ENCODE assay signal across 8 mouse cellular contexts in the genomic region with DNA sequence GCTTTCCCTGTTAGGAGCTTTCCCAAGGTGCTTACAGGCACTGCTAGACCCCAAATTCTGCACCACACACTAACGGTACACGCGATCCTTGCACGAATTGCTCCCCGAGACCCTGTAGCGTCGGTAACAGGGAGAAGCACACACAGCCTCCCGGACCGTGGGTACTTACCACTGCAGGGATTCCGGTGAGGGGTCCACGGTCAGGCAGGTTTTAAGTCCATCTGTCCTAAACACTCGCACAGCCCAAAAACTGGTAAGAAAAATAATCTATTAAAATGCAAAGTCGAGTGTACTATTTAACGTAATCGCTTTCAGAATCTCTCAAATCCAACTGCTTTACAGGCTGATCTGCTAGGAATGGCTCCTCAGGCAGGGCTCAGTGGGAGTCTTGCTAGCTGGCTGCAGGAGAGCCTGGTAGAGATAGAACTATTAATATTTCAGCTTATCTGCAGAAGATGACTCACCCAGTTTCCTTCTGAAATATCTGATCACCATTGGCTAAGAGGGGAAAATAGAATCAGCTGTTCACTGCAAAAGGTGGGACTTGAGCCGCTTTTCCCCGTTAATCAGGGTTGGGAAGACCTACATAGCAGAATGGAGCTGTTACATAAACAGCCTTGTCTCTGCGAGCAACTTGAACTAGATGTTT. TPM values are rescaled to one million over a fixed set of nuclear protein-coding genes. Genes with fewer than 3 reads are reported as not detected.
DNase-seq lines count a peak whose midpoint lies in the region; ATAC-seq and TF ChIP-seq lines count a peak whose summit lies in the region.

A gene (minus strand): TSS at position 596 of the 649 bp plus-strand sequence.

- DNase-seq in 3T3-L1 (ENCODE audit: low read depth, low spot score) = peak; percentile 65
- DNase-seq in adrenal gland, adult 18-20 months (ENCODE audit: low spot score in 2 of 2) = peak in 1 of 2 experiments; percentile 43
- DNase-seq in embryonic facial prominence, embryonic 11.5 days (ENCODE audit: low spot score) = peak; percentile 26
- peak; percentile 91 for DNase-seq in heart, adult 11 months
- DNase-seq in kidney, adult 9 months = peak; percentile 66
- DNase-seq in limb, embryonic 14.5 days (ENCODE audit: low spot score) = no peak
- DNase-seq in thymus, postnatal 10 days (ENCODE audit: low spot score in 2 of 2) = no peak

- no peaks in the 10 kb centered on the region for H3K27me3 ChIP-seq in embryonic facial prominence, embryonic 11.5 days (ENCODE audit: control insufficient read depth, insufficient read depth, low read length)
- H3K27me3 ChIP-seq in limb, embryonic 14.5 days (ENCODE audit: control insufficient read depth, insufficient read depth, low read length) = no peaks in the 10 kb centered on the region
- no peaks in the 10 kb centered on the region for H3K27me3 ChIP-seq in neural tube, embryonic 12.5 days (replicated peaks)

- no peaks in the 10 kb centered on the region for H3K36me3 ChIP-seq in embryonic facial prominence, embryonic 11.5 days (replicated peaks; ENCODE audit: control insufficient read depth, insufficient read depth, low read depth, low read length)
- H3K36me3 ChIP-seq in limb, embryonic 14.5 days (ENCODE audit: control insufficient read depth, insufficient read depth, low read length) = peaks cover 3% of the 10 kb centered on the region; the same call in 1 of the 2 replicates
- no peaks in the 10 kb centered on the region for H3K36me3 ChIP-seq in neural tube, embryonic 12.5 days

- 1% methylated on average over 18 of the region's 18 CpGs for WGBS in embryonic facial prominence, embryonic 11.5 days
- 2% methylated on average over 18 of the region's 18 CpGs for WGBS in limb, embryonic 14.5 days
- WGBS in neural tube, embryonic 12.5 days = 2% methylated on average over 18 of the region's 18 CpGs

- H3K27ac ChIP-seq in embryonic facial prominence, embryonic 11.5 days (replicated peaks; ENCODE audit: low read depth, low read length) = peak within 1 kb of the TSS; percentile 93
- peak within 1 kb of the TSS; percentile 96 for H3K27ac ChIP-seq in limb, embryonic 14.5 days (replicated peaks; ENCODE audit: low read depth, low read length)
- peak within 1 kb of the TSS; percentile 89 for H3K27ac ChIP-seq in neural tube, embryonic 12.5 days

- no peaks in the 10 kb centered on the region for H3K9me3 ChIP-seq in embryonic facial prominence, embryonic 11.5 days (replicated peaks; ENCODE audit: control insufficient read depth, low read length)
- no peaks in the 10 kb centered on the region for H3K9me3 ChIP-seq in limb, embryonic 14.5 days (ENCODE audit: control insufficient read depth, low read length)
- H3K9me3 ChIP-seq in neural tube, embryonic 12.5 days = no peaks in the 10 kb centered on the region

- peak within 1 kb of the TSS; percentile 68 for H3K4me2 ChIP-seq in embryonic facial prominence, embryonic 11.5 days (ENCODE audit: low read depth, low read length)
- H3K4me2 ChIP-seq in limb, embryonic 14.5 days (replicated peaks; ENCODE audit: low read depth, low read length, severe bottlenecking) = peak within 1 kb of the TSS; percentile 82
- peak within 1 kb of the TSS; percentile 76 for H3K4me2 ChIP-seq in neural tube, embryonic 12.5 days (replicated peaks)

- TF ChIP-seq POLR2A in limb, embryonic 14.5 days (IDR thresholded peaks at IDR 0.05; ENCODE audit: borderline replicate concordance, extremely low read depth, insufficient read depth, insufficient read length) = no peak

- ATAC-seq in embryonic facial prominence, embryonic 11.5 days (replicated peaks; ENCODE audit: insufficient number of reproducible peaks, low FRiP score, low TSS enrichment, low read depth) = peak; percentile 21; the same call in 1 of the 2 replicates
- peak; percentile 21 for ATAC-seq in limb, embryonic 14.5 days (ENCODE audit: low FRiP score, low read depth)
- ATAC-seq in neural tube, embryonic 12.5 days (ENCODE audit: low FRiP score, low read depth) = peak; percentile 59

- peak within 1 kb of the TSS; percentile 85 for H3K4me3 ChIP-seq in embryonic facial prominence, embryonic 11.5 days (ENCODE audit: low read depth, low read length)
- H3K4me3 ChIP-seq in limb, embryonic 14.5 days (replicated peaks; ENCODE audit: low read length) = peak within 1 kb of the TSS; percentile 83
- H3K4me3 ChIP-seq in neural tube, embryonic 12.5 days = peak within 1 kb of the TSS; percentile 72

- H3K4me1 ChIP-seq in embryonic facial prominence, embryonic 11.5 days (ENCODE audit: control insufficient read depth, insufficient read depth, low read length) = no peaks in the 10 kb centered on the region
- H3K4me1 ChIP-seq in limb, embryonic 14.5 days (ENCODE audit: control insufficient read depth, insufficient read depth, low read length) = peaks cover 8% of the 10 kb centered on the region
- peaks cover 10% of the 10 kb centered on the region; the same call in 1 of the 2 replicates for H3K4me1 ChIP-seq in neural tube, embryonic 12.5 days

- peak within 1 kb of the TSS; percentile 85 for H3K9ac ChIP-seq in embryonic facial prominence, embryonic 11.5 days (replicated peaks; ENCODE audit: low read length)
- H3K9ac ChIP-seq in limb, embryonic 14.5 days (ENCODE audit: low read depth, low read length, severe bottlenecking) = peak within 1 kb of the TSS; percentile 84
- H3K9ac ChIP-seq in neural tube, embryonic 12.5 days = peak within 1 kb of the TSS; percentile 78

RNA-seq across cellular contexts. Expression of the gene that starts here (rescaled TPM):
- total RNA-seq in adrenal gland, adult 18-20 months (2021) = 10 to 100 TPM; 31.3 to 41.3 TPM
- 33.7 and 35.6 TPM in 2 replicates for polyA plus RNA-seq in embryonic facial prominence, embryonic 11.5 days (2014; fragmentation: Nextera tagmentation; extraction: Ambion mirVana)
- 16.2 and 17.2 TPM in 2 replicates for polyA plus RNA-seq in limb, embryonic 14.5 days (2012; rRNA removed)
- 19.8 and 21.1 TPM in 2 replicates for polyA plus RNA-seq in limb, embryonic 14.5 days (2014; fragmentation: Nextera tagmentation; extraction: Ambion mirVana)
- 52.8 and 53.1 TPM in 2 replicates for polyA plus RNA-seq in neural tube, embryonic 12.5 days (2016; fragmentation: Nextera tagmentation; extraction: Ambion mirVana)

Comparison
In these comparisons a context has a peak if more than half of its experiments do, and no peak if none do; other contexts are left out.
1. DNase-seq: peak in 3T3-L1 (single experiment), embryonic facial prominence, embryonic 11.5 days (single experiment), heart, adult 11 months (single experiment) and kidney, adult 9 months (single experiment); none in limb, embryonic 14.5 days (single experiment) and thymus, postnatal 10 days (0 of 2).
2. Peak in every context shown above with its lines, with median percentiles within 50 percentile points of each other: ATAC-seq, H3K27ac ChIP-seq, H3K4me2 ChIP-seq, H3K4me3 ChIP-seq and H3K9ac ChIP-seq.